Mouse (Mus musculus): ENCODE data around the gene Ndufa3. TPM values are rescaled to one million over a fixed set of nuclear protein-coding genes. Genes with fewer than 3 reads are reported as not detected.
"Not testable (repeated sequence)": the region's sequence is repeated elsewhere in the genome, so short reads cannot be mapped to it uniquely, and the experiment has no call there.

Gene Ndufa3
- polyA plus RNA-seq, 1 experiment from 2014 or later, result 481 TPM

- H3K4me2 ChIP-seq, result no peak overlapping the region
- no peaks in the 10 kb centered on the region for H3K27me3 ChIP-seq
- H3K4me3 ChIP-seq, result no peak overlapping the region
- no peaks in the 10 kb centered on the region for H3K36me3 ChIP-seq (ENCODE audit: poor library complexity, severe bottlenecking)
- no peak overlapping the region for H3K27ac ChIP-seq
- WGBS, result 80% methylated on average over 3 of the region's 3 CpGs
- no peak for ATAC-seq
- H3K4me1 ChIP-seq, result no peaks in the 10 kb centered on the region
- H3K9ac ChIP-seq, result no peak overlapping the region
- no peaks in the 10 kb centered on the region for H3K9me3 ChIP-seq (replicated peaks)
Observed at GRCm38 (mm10) chr7:3590550-3590949, 26.6 kb upstream of the Ndufa3 start.

GRCm38 (mm10) chr7:3591534-3591933 lies 25.6 kb upstream of the Ndufa3 start:
- no peak for ATAC-seq
- H3K4me2 ChIP-seq, result no peak overlapping the region
- WGBS, result 67% methylated on average over 1 of the region's 1 CpGs

GRCm38 (mm10) chr7:3593855-3594254 lies 23.3 kb upstream of the Ndufa3 start:
- Histone ChIP-seq H3K4me2 (no peak overlapping the region), H3K27me3 (no peaks in the 10 kb centered on the region), H3K27ac (no peak overlapping the region), H3K4me1 (no peaks in the 10 kb centered on the region), H3K9ac (no peak overlapping the region), H3K36me3 (ENCODE audit: poor library complexity, severe bottlenecking) (no peaks in the 10 kb centered on the region), H3K9me3 (replicated peaks) (no peaks in the 10 kb centered on the region), H3K4me3 (no peak overlapping the region)
- ATAC-seq, result no peak

More at GRCm38 (mm10) chr7:3591534-3591933, 25.6 kb upstream of the Ndufa3 start:
- Histone ChIP-seq H3K4me1 (no peaks in the 10 kb centered on the region), H3K9me3 (replicated peaks) (no peaks in the 10 kb centered on the region), H3K27ac (no peak overlapping the region), H3K9ac (no peak overlapping the region), H3K27me3 (no peaks in the 10 kb centered on the region), H3K36me3 (ENCODE audit: poor library complexity, severe bottlenecking) (no peaks in the 10 kb centered on the region), H3K4me3 (no peak overlapping the region)

- WGBS, result 34% methylated on average over 5 of the region's 5 CpGs
- Histone ChIP-seq H3K4me2 (peak overlapping the region; percentile 18; the same call in 1 of the 2 replicates), H3K9ac (no peak overlapping the region), H3K4me1 (no peaks in the 10 kb centered on the region), H3K27me3 (no peaks in the 10 kb centered on the region), H3K27ac (no peak overlapping the region), H3K9me3 (replicated peaks) (no peaks in the 10 kb centered on the region), H3K36me3 (ENCODE audit: poor library complexity, severe bottlenecking) (no peaks in the 10 kb centered on the region), H3K4me3 (no peak overlapping the region)
- ATAC-seq, result no peak
Observed at GRCm38 (mm10) chr7:3594686-3595085, 22.5 kb upstream of the Ndufa3 start.

- Histone ChIP-seq H3K4me1 (no peaks in the 10 kb centered on the region), H3K9ac (no peak overlapping the region), H3K36me3 (ENCODE audit: poor library complexity, severe bottlenecking) (no peaks in the 10 kb centered on the region), H3K4me3 (no peak overlapping the region), H3K27ac (no peak overlapping the region), H3K9me3 (replicated peaks) (no peaks in the 10 kb centered on the region), H3K27me3 (no peaks in the 10 kb centered on the region), H3K4me2 (peak overlapping the region; percentile 18; the same call in 1 of the 2 replicates)
- 21% methylated on average over 9 of the region's 9 CpGs for WGBS
- ATAC-seq, result no peak
Observed at GRCm38 (mm10) chr7:3595146-3595545, 22.0 kb upstream of the Ndufa3 start.

- 65% methylated on average over 1 of the region's 1 CpGs for WGBS
Observed at GRCm38 (mm10) chr7:3597755-3598154, 19.4 kb upstream of the Ndufa3 start.

GRCm38 (mm10) chr7:3601119-3601518 lies 16.1 kb upstream of the Ndufa3 start:
- no peak overlapping the region for H3K27ac ChIP-seq
- H3K36me3 ChIP-seq (ENCODE audit: poor library complexity, severe bottlenecking), result no peaks in the 10 kb centered on the region
- no peak overlapping the region for H3K4me3 ChIP-seq
- no peaks in the 10 kb centered on the region for H3K9me3 ChIP-seq (replicated peaks)
- 9% methylated on average over 4 of the region's 4 CpGs for WGBS
- H3K9ac ChIP-seq, result no peak overlapping the region
- H3K4me2 ChIP-seq, result no peak overlapping the region
- no peaks in the 10 kb centered on the region for H3K27me3 ChIP-seq
- H3K4me1 ChIP-seq, result no peaks in the 10 kb centered on the region
- ATAC-seq, result 0 out of 2 replicates have a peak, but pooled peaks have one; percentile 51

More at GRCm38 (mm10) chr7:3597755-3598154, 19.4 kb upstream of the Ndufa3 start:
- H3K4me2 ChIP-seq; H3K4me3 ChIP-seq; H3K9ac ChIP-seq; H3K36me3 ChIP-seq (ENCODE audit: poor library complexity, severe bottlenecking); H3K27me3 ChIP-seq; H3K27ac ChIP-seq; H3K4me1 ChIP-seq; ATAC-seq; H3K9me3 ChIP-seq (replicated peaks): not testable (repeated sequence)

GRCm38 (mm10) chr7:3606798-3607197 lies 10.4 kb upstream of the Ndufa3 start:
- H3K4me3 ChIP-seq, result no peak overlapping the region
- no peak overlapping the region for H3K9ac ChIP-seq
- WGBS, result 26% methylated on average over 2 of the region's 2 CpGs
- H3K9me3 ChIP-seq (replicated peaks), result no peaks in the 10 kb centered on the region
- no peak overlapping the region for H3K4me2 ChIP-seq
- no peak for ATAC-seq
- H3K36me3 ChIP-seq (ENCODE audit: poor library complexity, severe bottlenecking), result no peaks in the 10 kb centered on the region
- no peaks in the 10 kb centered on the region; the same call in 1 of the 2 replicates for H3K27me3 ChIP-seq
- no peak overlapping the region for H3K27ac ChIP-seq
- no peaks in the 10 kb centered on the region for H3K4me1 ChIP-seq

GRCm38 (mm10) chr7:3607391-3607790 lies 9.8 kb upstream of the Ndufa3 start:
- Histone ChIP-seq H3K27me3 (no peaks in the 10 kb centered on the region; the same call in 1 of the 2 replicates), H3K9me3 (replicated peaks) (no peaks in the 10 kb centered on the region), H3K4me3 (no peak overlapping the region), H3K36me3 (ENCODE audit: poor library complexity, severe bottlenecking) (no peaks in the 10 kb centered on the region), H3K9ac (no peak overlapping the region), H3K4me2 (no peak overlapping the region), H3K27ac (no peak overlapping the region), H3K4me1 (no peaks in the 10 kb centered on the region)
- ATAC-seq, result no peak
- WGBS, result 92% methylated on average over 6 of the region's 6 CpGs

- Histone ChIP-seq H3K4me2 (no peak overlapping the region), H3K4me3 (no peak overlapping the region), H3K27me3 (no peaks in the 10 kb centered on the region; the same call in 1 of the 2 replicates), H3K9ac (no peak overlapping the region), H3K4me1 (no peaks in the 10 kb centered on the region), H3K9me3 (replicated peaks) (no peaks in the 10 kb centered on the region), H3K36me3 (ENCODE audit: poor library complexity, severe bottlenecking) (no peaks in the 10 kb centered on the region), H3K27ac (no peak overlapping the region)
- 89% methylated on average over 3 of the region's 3 CpGs for WGBS
- no peak for ATAC-seq
Observed at GRCm38 (mm10) chr7:3608668-3609067, 8.5 kb upstream of the Ndufa3 start.

- 84% methylated on average over 3 of the region's 3 CpGs for WGBS
- no peak overlapping the region for H3K4me3 ChIP-seq
- H3K27ac ChIP-seq, result no peak overlapping the region
- no peaks in the 10 kb centered on the region; the same call in 1 of the 2 replicates for H3K27me3 ChIP-seq
- H3K9me3 ChIP-seq (replicated peaks), result no peaks in the 10 kb centered on the region
- H3K4me2 ChIP-seq, result no peak overlapping the region
- ATAC-seq, result no peak
- H3K4me1 ChIP-seq, result no peaks in the 10 kb centered on the region
- no peak overlapping the region for H3K9ac ChIP-seq
- H3K36me3 ChIP-seq (ENCODE audit: poor library complexity, severe bottlenecking), result no peaks in the 10 kb centered on the region
Observed at GRCm38 (mm10) chr7:3609082-3609481, 8.1 kb upstream of the Ndufa3 start.

- H3K36me3 ChIP-seq (ENCODE audit: poor library complexity, severe bottlenecking), result no peaks in the 10 kb centered on the region
- no peak for ATAC-seq
- no peaks in the 10 kb centered on the region for H3K9me3 ChIP-seq (replicated peaks)
- H3K4me2 ChIP-seq, result no peak overlapping the region
- H3K4me1 ChIP-seq, result no peaks in the 10 kb centered on the region
- H3K4me3 ChIP-seq, result no peak overlapping the region
- no peaks in the 10 kb centered on the region; the same call in 1 of the 2 replicates for H3K27me3 ChIP-seq
- H3K9ac ChIP-seq, result no peak overlapping the region
- 93% methylated on average over 3 of the region's 3 CpGs for WGBS
- H3K27ac ChIP-seq, result no peak overlapping the region
Observed at GRCm38 (mm10) chr7:3610437-3610836, 6.7 kb upstream of the Ndufa3 start.

GRCm38 (mm10) chr7:3611006-3611405 lies 6.2 kb upstream of the Ndufa3 start:
- Histone ChIP-seq H3K27ac (no peak overlapping the region), H3K36me3 (ENCODE audit: poor library complexity, severe bottlenecking) (no peaks in the 10 kb centered on the region), H3K27me3 (no peaks in the 10 kb centered on the region; the same call in 1 of the 2 replicates), H3K4me1 (no peaks in the 10 kb centered on the region), H3K4me2 (no peak overlapping the region), H3K9me3 (replicated peaks) (no peaks in the 10 kb centered on the region), H3K4me3 (no peak overlapping the region), H3K9ac (no peak overlapping the region)
- no peak for ATAC-seq
- 89% methylated on average over 13 of the region's 13 CpGs for WGBS

All from forebrain, embryonic 13.5 days (tissue).